Mouse (Mus musculus): ENCODE measurements around the gene Prkn.
"Not testable (repeated sequence)": the region's sequence is repeated elsewhere in the genome, so short reads cannot be mapped to it uniquely, and the experiment has no call there.

Gene Prkn

DNA sequence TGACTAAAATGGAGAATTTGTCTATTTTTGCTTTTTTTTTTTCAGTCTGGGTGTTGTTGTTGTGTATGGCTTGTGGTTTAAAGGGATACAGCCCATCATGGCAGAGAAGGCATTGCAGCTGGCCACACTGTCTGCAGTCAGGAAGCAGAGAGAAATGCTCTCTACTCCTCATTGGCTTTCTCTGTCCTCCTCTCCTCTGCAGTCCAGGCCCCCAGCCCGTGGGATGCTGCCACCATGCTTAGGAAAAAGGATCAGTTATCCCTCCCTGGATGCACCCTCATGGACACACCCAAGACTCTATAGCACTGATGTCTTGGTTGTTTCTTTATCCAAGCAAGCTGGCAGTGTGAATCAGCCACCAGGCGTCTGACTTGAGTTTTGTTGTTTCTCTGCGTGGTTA lies 1107.3 kb downstream of the Prkn start:
- no peak for DNase-seq

DNA sequence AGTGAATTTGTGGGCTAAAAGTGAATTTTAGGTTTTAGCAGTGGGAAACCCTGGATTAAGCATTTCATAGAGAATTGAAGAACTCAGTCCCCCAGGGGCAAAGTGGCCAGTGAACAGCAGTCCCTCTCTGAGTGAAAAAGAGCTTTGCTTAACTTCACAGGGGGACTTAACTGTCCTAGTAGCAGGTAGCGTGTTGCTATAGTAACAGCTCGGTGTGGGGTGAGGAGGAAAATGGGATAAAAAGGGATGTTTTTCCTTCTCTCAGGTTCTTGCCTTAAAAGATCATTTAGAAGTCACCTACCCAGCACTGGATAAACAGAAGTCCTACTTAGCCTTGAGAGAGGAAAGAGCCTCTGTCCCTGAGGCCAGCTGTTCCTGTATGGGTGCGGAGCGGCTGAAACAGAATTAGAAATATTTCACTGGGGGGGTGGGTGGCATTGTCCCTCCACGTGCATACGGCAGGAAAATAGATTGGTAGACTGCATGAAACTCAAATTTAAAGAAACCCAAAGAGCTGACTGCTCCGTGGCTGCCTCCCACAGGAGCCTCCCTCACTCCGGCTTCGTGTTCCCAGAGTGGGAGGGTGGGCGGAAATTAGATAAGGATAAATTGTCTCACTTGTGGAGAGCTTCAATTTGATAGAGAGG lies 1109.5 kb downstream of the Prkn start:
- peak; percentile 28 for DNase-seq

DNA sequence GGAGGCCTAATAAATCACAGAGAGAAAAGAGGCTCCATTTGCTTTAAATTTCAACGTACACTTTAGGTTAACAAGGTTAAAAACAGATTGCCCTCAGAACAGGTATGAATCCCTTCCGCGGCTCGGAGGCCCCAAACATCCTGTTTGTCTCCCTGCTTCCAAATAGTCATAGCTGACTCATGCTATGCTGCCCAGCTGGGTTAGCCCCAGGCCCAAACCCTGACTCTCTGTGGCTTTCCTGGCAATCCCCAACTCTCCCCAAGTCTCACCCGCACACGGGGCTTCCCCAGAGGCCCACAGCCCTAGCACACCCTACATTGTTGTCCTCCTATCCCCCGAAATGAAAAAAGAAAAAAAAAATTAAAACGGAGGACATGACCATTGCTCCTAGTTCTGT lies 1110.0 kb downstream of the Prkn start:
- no peak for DNase-seq

DNA sequence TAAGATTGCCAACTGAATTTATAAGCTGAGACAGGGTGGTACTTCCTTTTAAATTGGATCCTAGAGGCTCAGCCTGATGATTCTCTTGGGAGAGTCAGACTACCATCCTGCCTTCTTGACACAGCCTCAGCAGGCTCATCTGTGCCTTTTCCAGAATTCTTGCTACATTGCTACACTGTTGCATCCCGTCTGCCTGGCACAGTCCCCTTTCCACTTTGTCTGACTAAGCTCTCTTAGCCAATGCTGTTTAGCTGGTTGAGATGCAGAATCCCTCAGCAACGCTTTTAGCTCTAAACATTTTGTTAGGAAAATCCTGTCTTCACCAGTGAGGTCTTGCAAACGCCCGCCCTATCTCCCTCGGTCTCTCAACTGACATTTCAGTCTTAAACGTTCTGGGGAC lies 1115.1 kb downstream of the Prkn start:
- DNase-seq = no peak

DNA sequence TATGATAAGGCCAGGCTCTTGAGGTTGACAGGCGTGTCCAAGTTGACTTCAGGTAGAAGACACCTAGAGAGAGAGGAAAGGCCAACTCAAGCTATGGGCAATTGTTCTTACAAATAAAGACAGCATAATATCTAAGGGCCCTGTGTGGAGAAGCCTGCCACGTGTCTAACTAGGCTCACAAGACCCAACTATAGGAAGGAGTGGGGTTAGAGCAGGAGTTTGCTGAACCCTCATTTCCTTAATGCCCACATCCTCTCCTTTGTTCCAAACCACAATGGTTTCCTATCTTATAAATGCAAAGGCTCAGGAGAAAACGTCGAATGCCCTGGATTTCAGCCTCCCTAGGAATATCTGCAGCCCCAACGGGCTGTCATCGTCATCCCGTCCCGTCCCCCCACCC lies 1120.3 kb downstream of the Prkn start:
- DNase-seq = no peak

DNA sequence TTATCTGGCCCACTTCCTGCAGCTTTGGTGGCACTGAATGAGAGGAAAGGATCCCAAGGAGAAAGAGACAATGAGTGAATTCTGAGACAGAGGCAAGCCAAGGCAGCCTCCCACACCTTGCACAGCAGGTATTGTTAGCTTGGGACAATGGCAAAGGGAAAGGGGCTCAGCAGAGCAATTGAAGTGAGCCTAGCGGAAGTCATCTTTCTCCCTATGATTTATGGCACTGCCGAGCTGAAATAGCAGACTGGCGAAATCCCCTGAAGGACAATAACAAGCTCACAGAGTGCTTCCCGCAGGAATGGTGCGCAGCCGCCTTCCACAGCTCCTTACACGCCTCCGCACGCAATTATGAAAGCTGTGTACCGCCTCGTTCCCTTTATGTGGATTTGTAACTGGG lies 1122.6 kb downstream of the Prkn start:
- peak; percentile 63 for DNase-seq

DNA sequence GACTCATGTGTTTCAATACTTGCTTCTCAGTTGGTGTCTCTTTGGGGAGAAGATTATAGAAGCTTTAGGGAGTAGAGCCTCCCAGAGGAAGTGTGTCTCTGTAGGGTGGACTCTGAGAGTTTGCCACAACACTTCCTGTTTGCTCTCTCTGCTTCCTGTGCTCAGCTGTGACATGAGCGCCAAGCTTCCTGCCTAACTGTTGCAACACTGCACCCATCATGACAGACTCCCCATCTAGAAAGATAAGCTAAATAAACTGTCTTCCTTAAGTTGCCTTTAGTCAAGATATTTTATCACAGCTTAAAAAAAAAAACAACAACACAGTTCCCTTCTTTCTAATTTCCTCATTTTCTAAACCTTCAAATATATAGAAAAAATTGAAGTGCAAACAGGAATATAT lies 1130.0 kb downstream of the Prkn start:
- no peak for DNase-seq

DNA sequence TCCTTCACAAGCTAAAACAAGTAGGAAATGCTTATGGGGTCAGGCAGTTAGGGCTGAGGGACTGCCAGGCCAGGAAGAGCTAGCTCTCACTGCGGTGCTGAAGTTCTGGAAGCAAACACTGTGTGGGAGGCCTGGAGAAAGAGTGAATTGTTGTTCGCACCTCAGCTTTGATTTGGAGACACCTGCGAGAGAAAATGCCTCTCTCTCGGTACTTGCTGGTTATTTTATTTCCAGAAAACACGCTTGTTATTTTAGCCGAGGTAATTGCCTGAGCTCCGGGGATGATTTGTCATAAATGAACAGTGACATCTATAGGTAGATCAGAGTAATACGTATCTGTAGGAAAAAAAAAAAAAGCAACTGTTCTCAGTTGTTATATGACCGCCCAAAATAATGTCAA lies 1132.4 kb downstream of the Prkn start:
- DNase-seq = peak; percentile 48

DNA sequence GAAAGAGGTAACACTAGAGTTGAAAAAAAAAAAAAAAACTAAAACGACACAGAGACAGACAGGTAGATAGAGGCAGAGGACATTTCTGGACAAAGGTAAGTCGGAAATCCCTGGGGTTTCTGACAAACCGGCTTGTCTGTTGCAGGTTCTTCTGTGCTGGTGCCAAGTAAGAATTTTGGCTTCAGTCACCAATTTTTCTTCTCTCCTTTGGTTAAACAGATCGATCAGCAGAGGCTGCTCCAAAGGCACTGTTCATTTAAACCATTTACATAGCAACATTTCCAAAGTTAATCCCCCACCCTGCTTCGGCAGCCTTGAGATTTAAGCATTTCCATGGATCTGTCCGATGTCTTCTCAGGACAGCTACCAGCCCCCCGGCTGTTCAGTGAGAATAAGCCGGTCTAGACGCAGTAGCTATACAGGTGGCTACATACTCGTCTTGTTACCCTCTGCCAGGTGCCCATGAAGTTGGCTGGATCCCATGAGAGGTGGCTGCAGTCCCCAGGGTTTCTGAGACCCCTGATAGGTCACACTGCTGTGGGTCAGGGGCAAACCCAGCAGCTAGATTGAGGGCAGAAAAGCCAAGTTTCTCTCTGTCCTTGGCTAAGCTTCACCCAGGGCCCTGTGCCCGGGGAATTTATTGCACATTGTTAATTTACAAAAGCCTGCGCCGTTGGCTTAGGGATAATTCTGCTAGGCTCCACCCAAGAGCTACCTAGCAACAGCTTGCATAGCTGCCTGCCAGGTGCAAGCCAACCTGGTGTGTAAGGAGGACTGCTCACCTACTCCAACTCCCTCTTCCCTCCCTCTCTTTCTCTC lies 1133.0 kb downstream of the Prkn start:
- DNase-seq = peak; percentile 63

DNA sequence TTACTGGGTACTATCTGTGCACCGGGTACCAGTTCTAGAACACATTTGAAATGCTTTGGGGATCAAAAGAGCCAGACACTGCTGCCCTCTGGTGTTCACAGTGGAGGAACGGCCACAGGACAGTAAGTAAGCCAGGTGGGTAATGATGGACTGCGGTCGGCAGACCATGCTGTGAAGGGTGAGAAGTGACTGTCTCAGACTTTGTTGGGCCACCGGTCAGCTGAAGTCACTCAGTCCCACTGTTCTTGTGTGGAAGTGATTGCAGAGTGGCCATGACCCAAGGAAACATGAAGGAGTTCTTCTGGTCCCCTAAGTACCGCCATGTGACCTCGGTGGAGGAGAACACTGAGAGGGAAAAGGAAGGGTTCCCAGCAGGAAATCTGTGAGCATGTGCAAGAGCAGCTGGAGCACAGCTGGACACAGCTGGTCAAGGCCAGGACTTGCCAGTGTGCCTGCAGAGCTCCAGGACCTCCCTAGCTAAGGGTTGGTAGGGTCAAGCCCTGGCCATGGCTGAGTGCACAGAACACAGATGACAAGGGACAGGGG lies 1135.0 kb downstream of the Prkn start:
- DNase-seq = peak; percentile 31

DNA sequence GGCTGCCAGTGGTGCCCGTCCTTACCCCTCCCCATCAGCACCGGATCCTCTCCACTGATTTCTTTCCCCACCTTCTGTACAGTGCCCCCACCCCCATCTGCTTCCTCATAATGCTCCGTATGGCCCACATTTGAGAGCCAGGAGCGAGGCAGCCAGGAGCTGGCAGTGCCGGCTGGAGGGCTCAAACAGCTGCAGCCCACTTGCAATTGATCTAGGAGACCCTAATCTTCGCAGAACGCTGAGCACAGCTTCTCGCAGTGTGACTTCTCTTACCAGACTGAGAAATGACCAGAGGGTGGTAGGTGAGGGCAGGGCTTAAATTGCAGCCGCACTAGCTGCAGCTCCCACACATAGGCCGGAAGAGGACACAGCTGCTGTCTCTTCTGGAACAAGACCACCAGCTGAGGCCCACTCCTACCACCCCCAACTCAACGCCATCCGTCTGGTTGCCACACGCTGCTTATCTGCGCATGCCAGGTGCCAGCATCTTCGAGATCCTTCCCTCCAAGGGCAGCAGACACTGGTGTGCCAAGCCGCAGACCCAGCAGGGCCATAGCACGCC lies 1138.2 kb downstream of the Prkn start:
- DNase-seq = peak; percentile 33

DNA sequence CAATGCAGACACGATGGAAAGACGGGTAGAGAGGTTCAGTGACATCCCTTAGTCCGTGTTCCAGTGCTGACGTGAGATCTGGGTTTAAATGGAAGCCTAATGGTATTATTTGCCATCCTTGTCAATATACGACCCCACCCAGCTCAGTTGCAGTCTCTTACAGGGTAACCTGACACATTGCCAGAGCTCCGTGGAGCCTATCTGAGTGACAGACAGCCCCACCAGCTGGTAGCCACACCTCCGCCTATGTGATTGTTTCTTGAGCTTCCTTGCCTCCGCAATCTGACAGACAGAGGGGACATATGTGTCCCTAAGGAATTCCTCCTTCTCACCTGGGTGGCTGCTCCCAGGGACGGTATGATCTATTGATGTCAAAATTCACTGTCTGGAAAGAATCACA lies 1141.5 kb downstream of the Prkn start:
- DNase-seq = no peak

DNA sequence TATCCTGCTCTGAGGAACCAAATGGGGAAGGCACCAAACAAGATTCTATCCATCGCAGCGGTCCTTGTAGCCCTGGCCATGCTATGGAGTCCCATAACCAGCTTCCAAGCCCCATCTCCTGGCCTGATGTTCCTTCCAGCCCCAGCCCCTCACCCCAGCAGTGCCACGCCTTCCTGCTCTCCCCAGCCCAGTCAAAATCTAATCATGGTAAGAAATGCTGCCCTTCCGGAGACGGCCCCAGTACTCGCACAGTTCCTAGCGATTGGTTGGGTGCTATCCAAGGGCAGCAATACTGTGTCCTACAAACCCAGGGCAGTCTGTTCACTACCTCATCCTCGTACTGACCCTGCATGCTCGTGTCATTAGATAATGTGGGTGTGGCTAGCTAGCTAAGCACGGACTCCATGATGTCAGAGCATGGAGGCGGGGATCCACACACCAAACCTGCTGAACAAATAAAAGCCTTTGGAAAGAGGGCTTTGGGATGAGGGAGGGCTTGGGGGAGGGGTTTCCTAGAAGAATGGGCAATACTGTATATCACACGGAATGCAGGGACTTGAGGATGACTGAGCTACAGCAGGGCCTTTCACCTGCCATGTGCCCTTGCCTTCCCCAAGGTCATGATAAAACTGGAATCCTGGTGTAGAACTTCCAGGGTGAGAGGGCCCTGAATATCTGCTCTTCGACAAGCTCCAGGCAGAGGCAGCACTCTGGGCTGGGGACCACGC lies 1148.1 kb downstream of the Prkn start:
- no peak for DNase-seq

DNA sequence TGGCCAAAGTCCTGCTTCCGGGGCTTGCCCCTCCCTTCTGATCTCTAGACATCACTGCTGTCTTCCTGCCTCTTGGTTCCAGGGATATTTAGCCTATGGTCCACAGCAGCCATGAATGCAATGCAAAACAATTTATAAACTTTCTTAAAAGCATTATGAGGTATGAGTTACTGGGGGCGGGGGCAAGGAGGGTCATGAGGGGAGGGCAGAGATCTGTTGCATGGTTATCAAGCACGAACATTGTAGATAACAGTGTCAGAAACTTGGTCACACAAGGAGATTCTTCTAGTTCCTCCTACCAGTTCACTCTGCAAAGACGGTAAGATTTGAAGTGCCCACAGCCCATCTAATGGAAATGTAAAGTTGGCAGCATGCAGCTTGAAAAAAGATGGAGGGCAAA lies 1149.1 kb downstream of the Prkn start:
- DNase-seq = no peak

DNA sequence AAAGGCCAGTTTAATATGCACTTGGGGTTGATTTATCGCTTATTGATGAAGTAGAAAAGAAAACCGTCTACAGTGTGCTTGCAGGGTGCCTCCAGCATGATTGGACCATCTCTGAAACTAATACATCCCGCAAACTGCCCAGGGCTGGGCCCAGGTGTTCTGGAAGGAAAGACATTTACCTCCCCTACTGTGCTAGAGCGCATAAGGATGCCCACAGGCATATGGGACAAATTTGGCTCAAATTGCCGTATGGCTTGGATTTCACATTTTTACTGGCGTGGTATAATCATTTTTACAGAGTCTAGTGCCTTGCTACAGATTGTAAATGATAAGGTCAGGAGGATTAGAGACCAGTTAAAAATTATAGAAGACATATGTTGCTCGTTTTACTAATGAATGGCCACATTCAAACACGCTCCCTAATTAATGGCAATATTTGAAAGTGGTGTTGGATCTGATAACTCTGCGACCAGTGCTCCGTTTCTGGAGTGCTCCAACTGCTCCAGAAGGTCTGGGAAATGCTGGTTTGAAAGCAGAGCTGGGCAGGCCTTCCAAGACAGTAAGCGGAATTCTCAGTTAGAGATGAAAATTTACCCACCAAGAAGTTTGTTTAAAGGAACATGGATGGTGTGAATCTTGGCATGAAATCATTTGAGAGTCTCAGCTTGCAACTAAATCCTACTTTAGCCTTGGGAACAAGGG lies 1150.4 kb downstream of the Prkn start:
- DNase-seq = no peak

DNA sequence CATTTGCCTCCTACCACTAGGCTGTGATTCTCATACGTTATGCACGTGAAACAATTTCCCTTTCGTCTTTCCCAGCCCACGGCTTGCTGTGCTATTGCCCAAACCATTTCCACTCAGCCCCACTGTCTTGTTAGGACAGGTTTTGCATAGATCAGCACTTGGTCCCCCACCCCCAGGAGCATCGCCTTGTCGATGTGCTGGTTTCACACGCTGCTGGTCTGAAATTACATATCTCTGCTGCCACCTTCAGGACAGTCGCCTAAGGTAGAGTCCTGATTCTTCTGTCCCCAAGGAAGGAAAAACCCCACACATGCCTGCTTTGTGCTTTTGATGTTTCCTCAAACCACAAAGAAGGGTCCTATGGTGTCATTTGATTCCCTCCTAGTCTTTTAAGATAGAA lies 1153.1 kb downstream of the Prkn start:
- peak; percentile 38 for DNase-seq

DNA sequence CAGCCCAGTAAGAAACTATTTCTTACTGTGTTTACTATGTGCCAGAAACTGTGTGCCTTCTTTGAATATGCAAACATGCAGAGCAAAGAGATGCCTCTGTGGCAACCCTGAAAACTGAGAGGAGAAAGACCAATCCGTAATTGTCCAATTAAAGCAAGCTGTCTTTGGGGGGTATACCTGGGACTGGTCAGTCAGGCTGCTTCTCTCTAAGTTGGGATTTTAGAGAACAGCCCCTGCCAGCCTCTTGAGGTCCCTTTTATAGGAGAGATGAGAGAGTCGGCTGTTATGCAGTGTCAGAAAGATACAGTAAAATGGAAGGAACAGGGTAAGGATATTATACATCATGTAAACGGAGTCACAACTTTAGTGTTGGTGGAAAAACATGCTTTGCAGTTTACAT lies 1154.1 kb downstream of the Prkn start:
- DNase-seq = no peak

DNA sequence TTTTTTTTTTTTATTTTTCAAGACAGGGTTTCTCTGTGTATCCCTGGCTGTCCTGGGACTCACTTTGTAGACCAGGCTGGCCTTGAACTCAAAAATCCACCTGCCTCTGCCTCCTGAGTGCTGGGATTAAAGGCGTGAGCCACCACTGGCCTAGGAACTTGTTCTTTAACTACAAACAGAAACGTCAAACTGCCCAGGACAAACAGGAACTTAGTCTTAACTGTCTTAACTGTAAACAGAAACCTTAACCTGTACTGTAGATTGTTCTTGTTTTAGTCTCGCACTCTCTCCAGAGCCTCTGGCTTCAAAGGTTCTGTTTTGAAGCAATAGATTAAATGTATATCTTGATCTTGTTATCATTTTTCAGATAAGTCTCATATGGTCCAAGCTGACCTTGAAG lies 1154.6 kb downstream of the Prkn start:
- not testable (repeated sequence) for DNase-seq

DNA sequence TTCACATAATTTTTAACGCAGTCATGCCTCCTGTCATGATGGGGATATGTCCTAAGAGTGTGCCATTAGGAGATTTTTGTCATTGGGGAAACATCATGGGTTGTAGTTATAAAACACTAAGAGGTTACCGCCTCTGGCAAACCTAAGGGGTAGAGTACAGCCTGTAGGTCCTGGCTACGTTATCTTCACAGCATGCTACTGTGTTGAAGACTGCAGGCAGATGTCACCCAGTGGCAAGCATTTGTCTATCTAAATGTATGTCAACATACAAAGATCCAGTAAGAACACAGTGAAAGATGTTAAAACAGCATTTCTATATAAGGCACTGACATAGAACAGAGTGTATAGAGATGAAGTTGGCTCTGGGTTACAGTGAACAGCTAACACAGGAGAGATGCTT lies 1155.3 kb downstream of the Prkn start:
- no peak for DNase-seq

DNA sequence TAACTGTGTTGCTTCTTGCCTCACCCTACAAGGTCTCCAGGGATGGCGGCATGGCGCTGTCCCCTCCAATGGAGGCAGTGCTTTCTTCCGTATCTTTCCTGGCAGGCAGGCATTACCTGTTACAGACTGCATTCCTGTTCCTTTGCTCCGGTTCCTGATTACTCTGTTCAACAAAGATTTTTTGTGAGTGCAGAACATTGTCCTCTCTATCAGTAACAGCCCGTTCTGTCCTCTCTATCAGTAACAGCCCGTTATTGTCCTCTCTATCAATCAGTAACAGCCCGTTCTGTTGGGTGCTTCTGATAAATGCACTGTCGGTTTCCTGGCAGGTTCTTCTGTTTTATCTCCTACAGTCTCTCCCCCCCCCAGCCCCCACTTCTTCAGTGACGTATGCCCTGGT lies 1156.1 kb downstream of the Prkn start:
- DNase-seq = no peak

DNA sequence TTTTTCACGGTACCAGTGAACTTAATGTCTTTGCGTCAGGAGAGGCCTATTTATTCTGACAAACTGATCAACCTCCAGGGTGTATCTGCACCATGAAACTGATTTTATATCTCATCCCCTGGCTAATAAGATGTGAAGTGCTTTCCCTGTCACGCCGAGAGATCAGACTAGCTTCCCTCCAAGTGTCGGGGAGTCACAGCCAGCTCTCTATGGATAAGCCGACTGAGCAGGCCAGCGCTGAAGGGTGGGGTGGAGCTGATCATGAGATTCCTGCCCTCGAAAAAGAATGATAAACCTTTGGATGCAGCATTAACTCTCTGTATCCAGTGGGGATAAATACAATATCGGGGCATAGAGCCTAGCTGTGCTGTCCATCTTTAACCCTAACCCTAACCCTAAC lies 1160.1 kb downstream of the Prkn start:
- DNase-seq = no peak

DNA sequence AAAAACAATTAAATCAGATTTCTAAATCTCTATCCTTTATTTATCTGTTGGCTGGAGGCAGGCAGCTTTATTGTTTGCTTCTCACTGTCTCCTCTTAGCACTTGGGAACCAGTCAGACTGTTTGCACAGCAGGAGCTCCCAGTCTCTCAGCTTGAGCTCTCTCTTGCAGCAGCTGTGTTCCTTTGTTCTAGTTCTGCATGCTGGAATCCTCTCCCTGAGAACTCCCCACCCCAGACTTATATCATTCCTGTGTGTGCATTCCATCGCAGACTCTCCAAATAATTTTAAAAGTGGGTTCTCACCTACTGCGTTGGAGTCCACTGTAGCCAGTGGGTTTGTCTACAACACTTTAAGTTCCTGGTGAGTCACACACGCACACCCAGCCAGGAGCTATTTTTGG lies 1181.1 kb downstream of the Prkn start:
- DNase-seq = no peak

DNA sequence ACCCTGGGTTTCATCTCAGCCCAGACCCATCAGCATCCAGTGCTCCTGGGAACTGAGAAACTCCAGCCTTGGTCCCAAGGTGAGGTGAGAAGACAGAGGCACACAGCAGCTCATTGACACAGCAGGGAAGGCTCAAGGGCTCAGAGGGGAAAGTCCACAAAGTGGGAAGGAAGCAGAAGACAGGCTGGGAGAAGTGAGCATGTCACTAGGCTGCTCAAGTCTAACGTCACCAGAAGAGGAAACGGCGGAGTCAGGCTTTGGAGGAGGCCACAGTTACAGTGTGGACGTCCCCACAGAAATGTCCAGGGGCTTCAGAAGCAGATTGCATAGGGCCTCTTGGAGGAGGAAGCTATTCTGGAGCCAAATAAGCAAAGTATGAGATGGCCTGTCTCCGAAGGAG lies 1189.2 kb downstream of the Prkn start:
- DNase-seq = no peak
